Mouse (Mus musculus) Patski (cell line): Measurements from ENCODE around the gene Gdf1. TPM values are rescaled to one million over a fixed set of nuclear protein-coding genes. Genes with fewer than 3 reads are reported as not detected.
A peak's percentile ranks its signal among the peaks of the same experiment; 100 is the strongest.

Experiments
- ATAC-seq: fragments of 100-300 bp; one replicate; pipeline ENCODE4 v1.8.0; 2021
- CTCF ChIA-PET: fragments of 350-600 bp; sonication (Branson Sonifier 250); formaldehyde crosslinking; loops from one replicate; lab custom pipeline; 2022; ENCODE audit warnings: inconsistent platforms; lab: Charles Lee
- POLR2A ChIA-PET: fragments of 350-600 bp; sonication (Branson Sonifier 250); formaldehyde crosslinking; loops from one replicate; lab custom pipeline; 2022; ENCODE audit warnings: antibody characterized with exemption, inconsistent platforms; lab: Charles Lee
- DNase-seq: peaks from one replicate; pipeline ENCODE4 v3.0.0-alpha.2; 2011; ENCODE audit warnings: low read depth, low spot score
- H3K27me3 ChIP-seq: fragments of 371-371 bp; one replicate; pipeline ENCODE4 v1.5.1; 2021
- CTCF ChIP-seq: fragments of 100-300 bp; IDR thresholded peaks from one replicate; pipeline ENCODE4 v1.5.1; 2021
- in situ Hi-C: fragments of 300-500 bp; cut with MboI; formaldehyde crosslinking; loops from 3 replicates; pipeline ENCODE4 v1.11.1; 2018; ENCODE audit warnings: low pct_unique_long_range_greater_than_20kb, mixed read lengths
- polyA plus RNA-seq: library from polyadenylated mRNA; unstranded; gene quantifications from one replicate; pipeline ENCODE4 v1.2.3, GENCODE M21; 2021

The Gdf1 gene
- polyA plus RNA-seq, 1 experiment from 2014 or later = 1.1 TPM

DNA sequence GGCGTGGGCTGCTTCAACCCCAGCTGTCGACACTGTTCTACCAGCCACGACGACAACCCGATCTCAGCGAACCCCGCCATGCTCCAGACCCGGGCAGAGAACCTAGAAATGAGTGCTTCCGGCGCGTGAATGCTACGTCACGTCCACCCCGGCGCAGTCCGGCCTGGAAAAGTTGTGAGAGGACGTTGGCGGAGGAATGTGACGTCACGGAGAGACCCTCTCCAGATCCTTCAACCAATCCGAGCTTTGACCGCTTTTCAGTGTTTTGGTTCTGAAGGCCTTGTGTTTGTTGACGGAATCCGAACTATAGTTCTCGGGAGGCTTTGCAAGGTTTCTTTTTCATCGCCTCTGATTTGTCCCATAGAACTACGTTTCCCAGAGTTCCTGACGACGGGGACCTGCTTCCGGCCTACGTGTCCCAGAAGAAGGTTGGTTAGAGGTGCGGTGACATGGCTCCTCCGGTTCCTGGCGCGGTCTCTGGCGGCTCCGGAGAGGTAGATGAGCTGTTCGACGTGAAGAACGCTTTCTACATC lies 27.2 kb upstream of the Gdf1 start, which contains the start of the genes Ddx49 and Cope:
Gene Ddx49 (minus strand): TSS at position 132 of the 533 bp plus-strand sequence.
Gene Cope (plus strand): TSS at position 161 of the 533 bp plus-strand sequence.
- ChIA-PET POLR2A (interaction anchor here (0.6 to 0.9 kb wide), 3 partner anchors 14 to 286 kb away, joined by 3 to 5 read pairs (median 3); no protein-coding TSS in a partner anchor), CTCF (interaction anchor here (1.3 kb wide), 1 partner anchor 8 kb away, joined by 4 read pairs; no protein-coding TSS in a partner anchor)
- TF ChIP-seq CTCF = no peak
- in situ Hi-C loops = no loop called here
- DNase-seq = peak; percentile 81
- peak; percentile 79 for ATAC-seq
- no peaks in the 10 kb centered on the region for H3K27me3 ChIP-seq

DNA sequence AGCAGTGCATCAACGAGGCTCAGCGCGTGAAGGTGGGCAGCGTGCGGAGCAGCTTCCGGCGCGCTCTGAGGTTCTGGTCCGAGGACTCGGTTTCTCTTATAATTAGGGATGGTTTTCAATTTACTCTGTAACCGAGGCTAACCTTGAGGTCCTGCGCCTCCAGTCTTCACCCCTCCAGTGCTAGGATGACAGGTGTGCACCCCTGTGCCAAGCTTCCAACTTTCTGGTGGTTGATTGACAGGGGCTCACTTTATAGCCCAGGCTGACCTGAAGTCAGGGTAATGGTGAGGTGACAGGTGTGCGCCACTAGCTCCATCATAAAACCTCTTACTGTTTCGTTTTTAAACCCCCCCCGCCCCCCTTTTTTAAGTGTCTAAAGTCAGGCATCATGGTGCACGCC lies 26.7 kb upstream of the Gdf1 start:
- TF ChIP-seq CTCF = no peak
- ChIA-PET POLR2A (interaction anchor here (0.6 kb wide), 2 partner anchors 201 to 286 kb away, joined by 3 to 5 read pairs; no protein-coding TSS in a partner anchor), CTCF (interaction anchor here (1.3 kb wide), 1 partner anchor 9 kb away, joined by 4 read pairs; no protein-coding TSS in a partner anchor)
- in situ Hi-C loops = no loop called here
- H3K27me3 ChIP-seq = no peaks in the 10 kb centered on the region
- no peak for DNase-seq
- ATAC-seq = no peak

- in situ Hi-C loops = no loop called here
- ATAC-seq (no peak), DNase-seq (no peak)
- POLR2A ChIA-PET = no interaction called here
- CTCF ChIA-PET = interaction anchor here (1.1 to 1.5 kb wide), 2 partner anchors 9 to 15 kb away, joined by 3 to 4 read pairs; no protein-coding TSS in a partner anchor
- H3K27me3 ChIP-seq = no peaks in the 10 kb centered on the region
- no peak for TF ChIP-seq CTCF
These were observed 20.3 kb upstream of the Gdf1 start for GRCm38 (mm10) chr8:70309311-70309710.

DNA sequence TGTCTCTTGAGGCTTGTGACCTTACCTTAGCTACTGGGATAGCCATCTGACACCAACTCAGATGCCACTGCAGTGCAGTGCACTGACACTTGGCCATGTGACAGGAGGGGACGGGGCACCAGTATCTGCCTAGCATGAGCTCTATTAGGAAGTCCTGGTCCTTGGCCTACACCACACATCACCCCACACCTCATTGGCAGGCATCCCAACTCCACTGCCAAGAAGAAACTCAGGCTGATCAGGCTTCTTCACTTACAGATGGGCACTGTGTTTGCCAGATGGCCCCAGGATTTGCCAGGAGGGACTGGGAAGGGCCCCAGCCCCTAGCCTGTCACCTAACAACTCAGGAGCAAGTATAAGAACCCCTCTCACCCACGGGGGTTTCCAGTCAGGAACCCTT lies 16.2 kb upstream of the Gdf1 start:
- no peak for DNase-seq
- H3K27me3 ChIP-seq = no peaks in the 10 kb centered on the region
- ATAC-seq = no peak
- ChIA-PET POLR2A (no interaction called here), CTCF (no interaction called here)
- no peak for TF ChIP-seq CTCF
- in situ Hi-C loops = no loop called here

GRCm38 (mm10) chr8:70315624-70316510 lies 13.8 kb upstream of the Gdf1 start, which contains the start of gene Cers1:
TSS of gene Cers1 (plus strand) at chr8:70315775.
- ChIA-PET CTCF (interaction anchor here (1.0 kb wide), 1 partner anchor 116 kb away, joined by 3 read pairs; no protein-coding TSS in a partner anchor), POLR2A (no interaction called here)
- TF ChIP-seq CTCF = no peak
- in situ Hi-C loops = no loop called here
- no peaks in the 10 kb centered on the region for H3K27me3 ChIP-seq
- ATAC-seq (peak; percentile 36), DNase-seq (no peak)

DNA sequence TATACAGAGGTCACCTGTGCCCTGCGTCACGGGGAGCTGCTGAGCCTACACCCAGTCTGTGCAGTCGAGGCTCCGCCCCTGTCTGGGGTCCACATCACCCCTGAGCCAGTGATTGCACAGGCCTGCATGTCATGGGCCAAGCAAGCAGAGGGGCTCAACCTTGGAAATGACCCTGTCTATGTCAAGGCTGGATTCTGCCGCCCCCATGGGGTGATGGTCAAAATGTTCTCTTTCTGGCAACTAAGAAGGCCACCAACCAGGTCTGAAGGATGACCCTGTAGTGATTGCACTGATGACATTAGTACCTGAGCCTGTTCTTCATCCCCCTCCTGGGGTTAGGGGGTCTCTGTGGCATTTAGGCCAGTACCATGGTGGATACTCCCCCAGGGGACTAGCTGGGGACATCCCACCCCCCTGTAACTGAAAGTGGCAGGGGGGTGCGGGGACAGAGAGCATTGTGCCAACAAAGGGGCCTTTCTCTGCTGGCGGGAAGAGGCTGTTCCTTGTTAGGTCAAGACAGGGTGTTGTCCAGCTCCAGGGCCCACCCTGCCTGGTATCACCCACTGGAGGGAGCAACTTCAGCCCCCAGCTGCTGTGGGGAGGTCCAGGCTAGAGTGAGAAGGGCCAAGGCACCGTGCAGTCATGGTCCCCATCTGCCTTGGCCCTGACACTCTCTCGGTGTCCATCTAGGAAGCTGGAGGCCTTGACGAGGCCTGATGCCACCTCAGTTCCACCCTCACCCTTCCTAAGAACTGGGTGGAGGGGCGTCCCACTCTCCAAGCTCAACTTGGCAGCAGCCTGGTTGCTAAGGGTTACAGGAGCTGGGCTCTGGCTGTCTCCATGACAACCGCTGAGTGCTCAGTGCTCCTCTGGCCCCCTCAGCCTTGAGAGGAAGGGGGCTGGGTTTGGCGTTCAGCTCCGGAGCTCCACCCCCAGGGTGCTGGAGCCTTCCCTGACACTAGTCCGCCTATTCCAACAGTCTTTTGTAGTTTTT lies 12.8 kb upstream of the Gdf1 start:
- CTCF ChIA-PET = interaction anchor here (0.8 kb wide), 1 partner anchor 187 kb away, joined by 4 read pairs; no protein-coding TSS in a partner anchor
- TF ChIP-seq CTCF = no peak
- no peak for DNase-seq
- in situ Hi-C loops = no loop called here
- POLR2A ChIA-PET = no interaction called here
- H3K27me3 ChIP-seq = no peaks in the 10 kb centered on the region
- no peak for ATAC-seq

DNA sequence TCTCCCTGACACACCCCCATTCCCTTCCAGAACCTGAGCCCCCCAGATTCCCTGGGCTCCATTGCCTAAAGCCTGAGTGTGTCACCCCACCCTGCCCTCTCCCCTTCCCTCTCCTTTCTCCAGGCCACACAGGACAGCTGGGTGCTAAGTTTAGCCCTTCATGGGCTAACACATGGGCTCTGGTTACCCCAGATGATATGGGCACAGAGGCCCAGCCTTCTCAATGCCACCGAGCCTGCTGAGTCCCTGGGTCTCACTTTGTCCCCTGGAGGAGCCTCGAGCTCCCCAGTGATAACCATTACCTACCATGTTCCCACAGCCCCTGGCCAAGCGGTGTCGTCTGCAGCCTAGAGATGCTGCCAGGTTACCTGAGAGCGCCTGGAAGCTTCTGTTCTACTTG lies 11.7 kb upstream of the Gdf1 start:
- TF ChIP-seq CTCF = no peak
- ChIA-PET CTCF (interaction anchor here (1.2 kb wide), 1 partner anchor 8 kb away, joined by 4 read pairs; no protein-coding TSS in a partner anchor), POLR2A (no interaction called here)
- DNase-seq = no peak
- ATAC-seq = no peak
- in situ Hi-C loops = no loop called here
- H3K27me3 ChIP-seq = no peaks in the 10 kb centered on the region

GRCm38 (mm10) chr8:70323716-70324115 lies 5.9 kb upstream of the Gdf1 start:
- in situ Hi-C loops = no loop called here
- ATAC-seq (no peak), DNase-seq (no peak)
- POLR2A ChIA-PET = no interaction called here
- CTCF ChIA-PET = no interaction called here
- no peak for TF ChIP-seq CTCF
- no peaks in the 10 kb centered on the region for H3K27me3 ChIP-seq

- ATAC-seq = no peak
- TF ChIP-seq CTCF = no peak
- DNase-seq = no peak
- in situ Hi-C loops = no loop called here
- POLR2A ChIA-PET = interaction anchor here (0.6 kb wide), 1 partner anchor 44 kb away, joined by 3 read pairs; no protein-coding TSS in a partner anchor
- H3K27me3 ChIP-seq = no peaks in the 10 kb centered on the region
- CTCF ChIA-PET = no interaction called here
These were observed 2.1 kb upstream of the Gdf1 start for GRCm38 (mm10) chr8:70327512-70327911.
